Mouse (Mus musculus) liver, embryonic 13.5 days (tissue): ENCODE measurements around the gene Ssh1. TPM values are rescaled to one million over a fixed set of nuclear protein-coding genes. Genes with fewer than 3 reads are reported as not detected.

Source experiments
- ATAC-seq: fragments of 200-750 bp; cut with Nextera tagmentation; 2 replicates; pipeline ENCODE4 v1.8.0; 2017; ENCODE audit warnings: low read depth, mild to moderate bottlenecking, moderate number of reproducible peaks, moderate library complexity
- DNase-seq: peaks from one replicate; pipeline ENCODE4 v3.0.0; 2022
- H3K27ac ChIP-seq: fragments of 300-500 bp; sonication (generic); 2 replicates; pipeline ENCODE4 v1.5.1; 2015; ENCODE audit warnings: moderate library complexity, mild to moderate bottlenecking, inconsistent platforms
- H3K27me3 ChIP-seq: fragments of 300-500 bp; sonication (generic); 2 replicates; pipeline ENCODE4 v1.6.1; 2015; ENCODE audit warnings: mild to moderate bottlenecking, inconsistent platforms
- H3K36me3 ChIP-seq: fragments of 300-500 bp; sonication (generic); 2 replicates; pipeline ENCODE4 v1.6.1; 2015; ENCODE audit warnings: mild to moderate bottlenecking, inconsistent platforms
- H3K4me1 ChIP-seq: fragments of 300-500 bp; sonication (generic); replicated peaks from 2 replicates; pipeline ENCODE4 v1.6.1; 2015; ENCODE audit warnings: inconsistent platforms
- H3K4me2 ChIP-seq: fragments of 300-500 bp; sonication (generic); 2 replicates; pipeline ENCODE4 v1.6.1; 2015; ENCODE audit warnings: inconsistent platforms, mild to moderate bottlenecking, moderate library complexity
- H3K4me3 ChIP-seq: fragments of 300-500 bp; sonication (generic); replicated peaks from 2 replicates; pipeline ENCODE4 v1.5.1; 2015; ENCODE audit warnings: mild to moderate bottlenecking, inconsistent platforms
- H3K9ac ChIP-seq: fragments of 300-500 bp; sonication (generic); 2 replicates; pipeline ENCODE4 v1.6.1; 2015; ENCODE audit warnings: mild to moderate bottlenecking, inconsistent platforms
- H3K9me3 ChIP-seq: fragments of 300-500 bp; sonication (generic); replicated peaks from 2 replicates; pipeline ENCODE4 v1.6.1; 2016; ENCODE audit warnings: inconsistent platforms
- WGBS: fragments of 180-500 bp; shearing (Covaris S2); methylation state at CpG from one replicate; pipeline ENCODE4 v1.1.7; 2015; ENCODE audit not compliant: insufficient replicate concordance; 5-methylcytosine and 5-hydroxymethylcytosine counted together
- polyA plus RNA-seq: library from polyadenylated mRNA; unstranded; fragments of >200 nt; fragmentation: Nextera tagmentation; extraction: Ambion mirVana; gene quantifications from 2 replicates; pipeline ENCODE4 v1.2.1, GENCODE M21; 2015

The Ssh1 gene
- polyA plus RNA-seq, 1 experiment from 2014 or later = 5.4 TPM

DNA sequence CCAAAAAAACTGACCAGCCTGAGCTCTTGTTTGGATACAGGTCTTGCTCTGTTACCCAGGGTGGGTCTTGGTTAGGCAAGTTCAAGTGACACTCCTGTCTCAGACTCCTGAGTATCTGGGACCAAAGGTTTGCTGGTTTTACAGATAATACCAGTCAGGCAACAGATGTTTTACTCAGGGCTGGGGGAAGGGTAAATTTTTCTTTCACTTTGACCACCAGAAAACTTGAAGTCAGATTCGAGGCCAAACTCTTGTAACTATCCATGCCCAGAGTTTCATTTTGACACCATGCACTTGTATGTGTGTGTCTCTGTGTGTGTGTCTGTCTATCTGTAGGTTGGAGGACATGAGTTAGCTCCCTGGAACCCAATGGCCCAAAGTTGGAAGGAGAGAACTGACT is 13.2 kb downstream of the Ssh1 start:
- WGBS = 28% methylated on average over 1 of the region's 1 CpGs
- DNase-seq = peak; percentile 61
- Histone ChIP-seq H3K4me3 (peak overlapping the region; percentile 15), H3K4me1 (peaks cover 100% of the 10 kb centered on the region), H3K36me3 (peaks cover 29% of the 10 kb centered on the region), H3K27me3 (no peaks in the 10 kb centered on the region), H3K9me3 (no peaks in the 10 kb centered on the region), H3K9ac (peak overlapping the region; percentile 66), H3K27ac (peak overlapping the region; percentile 98), H3K4me2 (peak overlapping the region; percentile 61)
- peak; percentile 37 for ATAC-seq

GRCm38 (mm10) chr5:113977309-113977708 is 16.4 kb downstream of the Ssh1 start:
- ATAC-seq (peak; percentile 79), DNase-seq (peak; percentile 72)
- no peaks in the 10 kb centered on the region for H3K27me3 ChIP-seq
- peak overlapping the region; percentile 23; the same call in 1 of the 2 replicates for H3K4me3 ChIP-seq
- H3K36me3 ChIP-seq = peaks cover 22% of the 10 kb centered on the region
- H3K4me1 ChIP-seq = peaks cover 100% of the 10 kb centered on the region
- peak overlapping the region; percentile 98 for H3K27ac ChIP-seq
- WGBS = 44% methylated on average over 8 of the region's 8 CpGs
- H3K9me3 ChIP-seq = no peaks in the 10 kb centered on the region
- H3K9ac ChIP-seq = peak overlapping the region; percentile 68
- peak overlapping the region; percentile 87 for H3K4me2 ChIP-seq

DNA sequence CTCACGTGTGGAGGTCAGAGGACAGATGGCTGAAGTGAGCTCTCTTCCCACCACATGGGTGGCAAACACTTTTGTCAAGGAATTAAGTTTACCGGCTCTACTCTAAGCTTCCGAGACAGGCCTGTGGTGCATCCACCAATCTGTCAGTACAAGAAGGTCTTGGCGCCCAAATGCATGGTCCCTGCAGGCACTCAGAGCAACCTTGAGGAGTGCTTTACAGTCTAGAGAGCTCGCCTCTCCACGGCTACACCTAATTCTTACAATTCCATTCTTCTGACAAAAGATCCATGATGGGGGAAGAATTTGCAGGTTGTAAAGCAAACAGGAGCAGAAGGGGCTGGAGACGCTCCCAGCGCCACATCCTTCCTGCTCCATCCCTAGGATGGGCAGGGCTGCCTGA is 17.1 kb downstream of the Ssh1 start:
- H3K4me1 ChIP-seq = peaks cover 100% of the 10 kb centered on the region
- peaks cover 15% of the 10 kb centered on the region for H3K36me3 ChIP-seq
- H3K4me2 ChIP-seq = peak overlapping the region; percentile 87
- H3K27me3 ChIP-seq = no peaks in the 10 kb centered on the region
- WGBS = 88% methylated on average over 8 of the region's 8 CpGs
- ATAC-seq = no peak
- DNase-seq = no peak
- no peak overlapping the region for H3K4me3 ChIP-seq
- no peaks in the 10 kb centered on the region for H3K9me3 ChIP-seq
- peak overlapping the region; percentile 98 for H3K27ac ChIP-seq
- peak overlapping the region; percentile 68 for H3K9ac ChIP-seq

DNA sequence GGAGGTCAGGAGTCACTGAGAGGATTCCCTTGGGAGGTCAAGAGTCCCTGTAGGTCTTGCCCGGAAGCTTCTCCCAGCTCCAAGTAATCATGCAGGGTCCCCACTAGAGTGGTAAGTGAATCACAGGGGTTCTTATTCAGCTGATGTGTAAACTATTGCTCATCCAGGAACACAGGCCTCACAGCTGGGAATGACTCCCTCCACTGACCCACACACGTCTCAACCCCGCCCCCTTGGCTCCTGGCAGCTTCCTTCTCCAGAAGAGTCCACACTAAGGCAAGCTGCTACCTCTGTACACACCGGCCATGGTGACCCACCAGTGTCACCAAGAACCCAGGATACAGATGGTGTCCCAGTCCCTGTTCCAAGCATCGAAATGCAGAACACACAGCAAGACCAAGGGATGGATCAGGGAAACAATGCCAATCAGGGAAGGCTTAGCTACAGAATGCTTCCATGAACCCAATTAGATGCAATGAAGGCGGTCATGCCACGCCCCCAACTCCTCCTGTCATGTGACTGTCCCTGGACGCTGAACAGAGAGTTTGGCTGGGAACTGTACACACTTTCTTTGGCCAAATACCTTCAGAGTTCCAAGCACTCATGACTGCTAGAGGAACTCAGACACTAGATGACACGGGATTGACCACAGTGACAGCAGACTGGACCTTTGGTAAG is 18.0 kb downstream of the Ssh1 start:
- DNase-seq = peak; percentile 57
- Histone ChIP-seq H3K27ac (peak overlapping the region; percentile 98), H3K9ac (peak overlapping the region; percentile 85), H3K4me1 (peaks cover 100% of the 10 kb centered on the region), H3K9me3 (no peaks in the 10 kb centered on the region), H3K36me3 (peaks cover 17% of the 10 kb centered on the region), H3K4me3 (peak overlapping the region; percentile 61; the same call in 1 of the 2 replicates), H3K27me3 (no peaks in the 10 kb centered on the region), H3K4me2 (peak overlapping the region; percentile 87)
- WGBS = 63% methylated on average over 9 of the region's 9 CpGs
- ATAC-seq = no peak

DNA sequence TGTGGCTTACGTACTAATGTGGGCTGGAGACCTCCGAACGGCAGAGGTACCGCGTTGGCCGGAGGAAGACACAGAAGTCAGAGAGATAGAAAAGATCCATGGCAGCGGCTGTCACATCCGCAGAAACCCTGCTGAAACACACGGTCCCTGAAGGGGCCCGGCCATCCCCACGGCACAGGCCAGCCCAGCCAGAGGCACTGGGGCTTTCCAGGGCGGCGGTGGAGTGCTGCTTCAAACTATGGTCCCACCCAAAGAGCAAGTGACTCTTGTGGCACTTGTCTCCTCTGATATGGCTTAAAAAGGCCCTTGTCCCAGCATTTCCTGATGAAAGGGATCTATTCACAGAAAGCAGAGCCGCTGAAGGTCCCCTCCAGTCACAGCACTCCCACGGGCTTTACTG is 19.1 kb downstream of the Ssh1 start:
- Histone ChIP-seq H3K4me3 (peak overlapping the region; percentile 61), H3K36me3 (peaks cover 28% of the 10 kb centered on the region), H3K9ac (peak overlapping the region; percentile 85), H3K27me3 (no peaks in the 10 kb centered on the region), H3K4me1 (peaks cover 97% of the 10 kb centered on the region), H3K27ac (peak overlapping the region; percentile 98), H3K9me3 (no peaks in the 10 kb centered on the region), H3K4me2 (peak overlapping the region; percentile 87)
- DNase-seq (peak; percentile 52), ATAC-seq (peak; percentile 53)
- WGBS = 45% methylated on average over 15 of the region's 15 CpGs

DNA sequence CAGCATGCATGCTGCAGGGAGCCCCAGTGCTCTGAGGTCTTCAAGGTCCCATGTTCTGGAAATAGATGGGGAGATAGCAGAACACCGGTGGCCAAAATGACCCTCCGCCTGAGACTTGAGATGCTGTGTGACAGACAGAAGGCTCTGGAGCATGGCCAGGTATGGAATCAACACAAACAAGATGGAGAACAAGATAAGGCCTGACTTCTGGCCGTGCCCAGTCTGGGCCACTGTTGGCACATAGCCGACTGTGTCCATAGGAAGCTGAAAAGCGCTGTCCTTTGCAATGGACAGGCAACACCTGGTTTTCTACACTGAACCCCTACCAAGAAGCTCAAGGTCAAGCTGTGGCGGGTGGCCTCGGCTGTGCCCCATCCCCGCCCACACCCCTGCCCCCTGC is 19.9 kb downstream of the Ssh1 start:
- Histone ChIP-seq H3K4me3 (peak overlapping the region; percentile 61), H3K27me3 (no peaks in the 10 kb centered on the region), H3K4me2 (peak overlapping the region; percentile 87), H3K9ac (peak overlapping the region; percentile 85), H3K4me1 (peaks cover 89% of the 10 kb centered on the region), H3K27ac (peak overlapping the region; percentile 98), H3K9me3 (no peaks in the 10 kb centered on the region), H3K36me3 (peaks cover 32% of the 10 kb centered on the region)
- no peak for DNase-seq
- ATAC-seq = no peak
- 63% methylated on average over 8 of the region's 8 CpGs for WGBS

DNA sequence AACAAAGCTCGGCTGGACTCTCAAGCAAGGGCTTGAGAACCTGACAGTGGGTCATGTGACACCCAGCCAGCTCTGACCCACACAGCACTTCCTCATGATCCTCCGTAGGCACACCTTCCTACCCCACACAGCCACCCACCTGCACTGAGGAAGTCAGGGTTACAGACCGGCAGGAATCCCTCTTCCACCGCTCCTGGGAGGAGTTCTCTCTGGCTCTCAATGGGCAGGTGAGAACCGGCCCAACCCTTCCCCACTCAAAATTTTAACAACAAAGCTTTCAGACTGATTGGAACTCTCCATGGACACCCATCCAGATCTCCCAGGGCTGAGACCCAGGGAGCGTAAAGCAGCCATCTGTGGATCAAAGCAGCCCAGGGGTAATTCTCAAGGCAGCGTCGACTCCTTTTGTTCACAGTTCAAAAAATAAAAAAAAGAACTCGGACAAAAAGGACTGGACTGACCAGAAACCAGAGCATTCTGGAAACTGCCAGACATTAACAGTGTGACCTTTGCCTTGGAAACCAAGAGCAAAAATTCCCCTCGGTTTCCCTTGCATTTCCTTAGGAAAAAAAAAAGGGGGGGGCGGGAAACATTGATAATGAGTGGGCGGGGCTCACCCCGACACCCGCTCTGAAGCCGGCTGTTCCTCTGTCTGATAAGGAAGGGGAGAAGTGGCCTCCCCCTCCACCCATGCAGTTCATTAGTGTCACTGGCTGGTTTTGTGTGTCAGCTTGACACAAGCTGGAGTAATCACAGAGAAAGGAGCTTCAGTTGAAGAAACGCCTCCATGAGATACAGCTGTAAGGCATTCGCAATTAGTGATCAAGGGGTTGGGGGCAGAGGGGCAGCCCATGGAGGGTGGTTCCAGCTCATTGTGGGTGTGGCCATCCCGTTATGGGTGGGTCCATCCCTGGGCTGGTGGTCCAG is 20.8 kb downstream of the Ssh1 start:
- H3K4me1 ChIP-seq = peaks cover 82% of the 10 kb centered on the region
- no peaks in the 10 kb centered on the region for H3K9me3 ChIP-seq
- peak overlapping the region; percentile 98 for H3K27ac ChIP-seq
- peaks cover 42% of the 10 kb centered on the region for H3K36me3 ChIP-seq
- ATAC-seq = peak; percentile 75
- peak overlapping the region; percentile 85 for H3K9ac ChIP-seq
- 11% methylated on average over 18 of the region's 18 CpGs for WGBS
- peak overlapping the region; percentile 61 for H3K4me3 ChIP-seq
- peak overlapping the region; percentile 87 for H3K4me2 ChIP-seq
- peak; percentile 79 for DNase-seq
- H3K27me3 ChIP-seq = no peaks in the 10 kb centered on the region

DNA sequence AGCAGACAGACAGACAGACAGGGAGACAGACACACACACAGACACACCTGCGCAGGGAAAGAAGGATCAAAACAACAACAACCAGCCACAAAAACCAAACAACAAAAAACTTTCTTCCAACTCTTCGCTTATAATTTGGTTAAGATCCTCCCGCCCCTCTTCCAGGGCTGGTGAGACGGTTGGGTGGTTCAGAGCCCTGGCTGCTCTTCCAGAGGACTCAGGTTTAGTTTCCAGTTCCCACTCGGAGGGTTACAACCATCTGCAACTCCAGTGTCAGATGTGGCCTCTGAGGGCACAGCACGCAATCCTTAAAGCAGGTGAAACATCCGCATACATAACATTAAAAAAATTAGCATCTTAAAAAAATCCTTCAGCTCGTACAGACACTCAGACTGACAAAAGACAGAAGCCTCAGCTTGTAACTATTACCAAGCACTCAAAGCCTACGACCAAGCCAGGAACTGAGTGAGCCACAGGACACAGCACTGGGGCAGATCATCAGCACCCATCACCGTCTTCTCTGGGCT is 22.2 kb downstream of the Ssh1 start:
- no peak for ATAC-seq

GRCm38 (mm10) chr5:113968371-113968770 is 25.3 kb downstream of the Ssh1 start:
- no peak for ATAC-seq
- DNase-seq = no peak
- peaks cover 57% of the 10 kb centered on the region for H3K4me1 ChIP-seq

More for the DNA sequence above, 22.2 kb downstream of the Ssh1 start:
- no peaks in the 10 kb centered on the region for H3K9me3 ChIP-seq
- H3K9ac ChIP-seq = peak overlapping the region; percentile 85
- H3K4me3 ChIP-seq = peak overlapping the region; percentile 61
- no peak for DNase-seq
- peak overlapping the region; percentile 98 for H3K27ac ChIP-seq
- H3K4me1 ChIP-seq = peaks cover 82% of the 10 kb centered on the region
- no peaks in the 10 kb centered on the region for H3K27me3 ChIP-seq
- H3K4me2 ChIP-seq = peak overlapping the region; percentile 87
- H3K36me3 ChIP-seq = peaks cover 46% of the 10 kb centered on the region
- WGBS = 83% methylated on average over 10 of the region's 10 CpGs

DNA sequence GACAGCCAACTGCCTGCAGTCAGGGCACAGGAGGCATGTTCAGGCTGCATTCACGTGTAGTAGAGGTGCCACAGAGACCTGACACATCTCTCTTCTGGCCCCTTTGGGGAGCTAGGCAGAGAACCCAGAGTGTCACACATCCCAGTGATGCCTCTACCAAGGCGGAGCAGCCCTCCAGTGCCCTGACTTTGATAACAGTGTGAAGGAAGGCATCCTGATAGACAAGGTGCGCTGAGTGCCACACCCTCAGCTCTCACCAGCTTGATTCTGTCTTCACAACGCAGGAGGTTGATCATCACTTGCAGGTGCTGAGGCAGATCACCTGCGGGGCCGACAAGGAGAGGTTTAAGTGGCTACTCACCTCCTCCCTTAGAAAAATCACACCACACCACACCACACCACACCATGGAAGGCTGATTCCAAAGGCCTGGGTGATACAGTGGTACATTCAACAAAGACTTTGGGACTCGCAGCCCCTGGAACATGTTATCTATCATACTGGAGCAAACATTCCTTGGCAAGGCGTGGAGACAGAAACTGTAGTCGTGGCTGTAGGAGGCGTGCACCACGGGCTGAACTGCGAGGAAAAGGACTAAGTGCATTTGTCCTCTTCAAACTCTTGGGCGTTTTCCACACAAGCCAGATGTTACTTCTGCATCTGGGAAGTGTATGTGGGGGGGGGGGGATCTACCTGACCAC is 27.1 kb downstream of the Ssh1 start:
- H3K9me3 ChIP-seq = no peaks in the 10 kb centered on the region
- H3K4me2 ChIP-seq = no peak overlapping the region
- H3K36me3 ChIP-seq = peaks cover 83% of the 10 kb centered on the region
- ATAC-seq = peak; percentile 60
- no peaks in the 10 kb centered on the region for H3K27me3 ChIP-seq
- peaks cover 48% of the 10 kb centered on the region for H3K4me1 ChIP-seq
- peak overlapping the region; percentile 31; the same call in 1 of the 2 replicates for H3K9ac ChIP-seq
- no peak overlapping the region for H3K4me3 ChIP-seq
- 74% methylated on average over 13 of the region's 13 CpGs for WGBS
- DNase-seq = no peak
- H3K27ac ChIP-seq = peak overlapping the region; percentile 51

More at GRCm38 (mm10) chr5:113968371-113968770, 25.3 kb downstream of the Ssh1 start:
- Histone ChIP-seq H3K9ac (no peak overlapping the region), H3K9me3 (no peaks in the 10 kb centered on the region), H3K4me3 (no peak overlapping the region), H3K27ac (peak overlapping the region; percentile 44; the same call in 1 of the 2 replicates), H3K36me3 (peaks cover 75% of the 10 kb centered on the region), H3K4me2 (no peak overlapping the region), H3K27me3 (no peaks in the 10 kb centered on the region)
- 83% methylated on average over 11 of the region's 11 CpGs for WGBS
